Mouse (Mus musculus): ENCODE data around the gene Fance. TPM values are rescaled to one million over a fixed set of nuclear protein-coding genes. Genes with fewer than 3 reads are reported as not detected.
"Not testable (repeated sequence)": the region's sequence is repeated elsewhere in the genome, so short reads cannot be mapped to it uniquely, and the experiment has no call there.

Gene Fance
- polyA plus RNA-seq, 1 experiment, result 22.3 TPM

DNA sequence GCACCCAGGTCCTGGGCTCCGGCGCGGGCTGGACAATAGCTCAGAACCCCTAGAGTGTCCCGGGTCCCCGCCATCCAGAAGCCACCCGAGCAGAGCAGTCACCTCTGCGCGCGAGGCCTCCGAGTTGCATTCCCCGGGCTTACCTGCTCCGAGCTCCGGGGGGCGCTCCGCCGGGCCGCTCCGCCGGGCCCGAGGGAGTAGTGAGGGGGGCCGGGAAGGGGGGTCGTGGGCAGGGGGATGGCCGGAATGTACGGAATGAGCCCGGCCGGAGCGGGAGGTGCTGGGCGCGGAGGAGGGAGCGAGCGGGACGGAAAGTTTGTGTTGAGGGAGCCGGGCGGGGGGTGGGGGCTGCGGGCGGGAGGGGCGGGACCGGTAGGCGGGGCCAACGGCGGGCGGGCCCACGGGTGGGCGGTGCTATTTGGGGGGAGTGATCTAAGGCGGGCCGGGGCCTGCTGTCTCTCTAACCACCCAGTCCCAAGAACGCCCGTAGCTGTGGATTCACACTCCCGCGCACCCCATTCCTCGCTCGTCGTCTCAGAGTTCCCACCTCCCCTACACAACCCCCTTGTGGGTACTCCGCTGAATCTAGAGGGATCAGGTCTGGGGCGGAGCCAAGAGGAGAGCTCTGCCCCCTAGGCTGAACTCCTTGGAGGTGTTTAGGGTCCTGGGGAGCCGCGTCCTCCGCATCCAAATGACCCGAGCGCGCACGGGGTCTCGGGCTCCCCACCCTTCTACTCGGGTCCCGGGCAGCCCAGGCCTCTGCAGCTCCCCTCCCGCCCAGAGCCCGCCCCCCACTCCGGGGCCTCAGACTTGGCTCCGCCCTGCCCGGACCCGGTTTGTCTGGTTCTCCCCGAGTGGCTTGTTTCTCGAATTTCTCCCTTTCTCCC lies 37.4 kb downstream of the Fance start, which contains the start of gene Tead3:
Gene Tead3, minus strand, starts transcription at position 352 of the 887 bp plus-strand sequence.
- peaks cover 15% of the 10 kb centered on the region for H3K4me1 ChIP-seq (ENCODE audit: control insufficient read depth, insufficient read depth, low read length)
- peak within 1 kb of the TSS; percentile 95 for H3K4me3 ChIP-seq (ENCODE audit: insufficient read depth, low read length)
- peak; percentile 91 for TF ChIP-seq POLR2A (IDR thresholded peaks at IDR 0.05; ENCODE audit: low read depth, low read length)
- TF ChIP-seq CTCF (IDR thresholded peaks at IDR 0.05; ENCODE audit: borderline replicate concordance, insufficient read depth, low read length), result no peak
- H3K27ac ChIP-seq (ENCODE audit: insufficient read depth, low read length), result peak within 1 kb of the TSS; percentile 94

DNA sequence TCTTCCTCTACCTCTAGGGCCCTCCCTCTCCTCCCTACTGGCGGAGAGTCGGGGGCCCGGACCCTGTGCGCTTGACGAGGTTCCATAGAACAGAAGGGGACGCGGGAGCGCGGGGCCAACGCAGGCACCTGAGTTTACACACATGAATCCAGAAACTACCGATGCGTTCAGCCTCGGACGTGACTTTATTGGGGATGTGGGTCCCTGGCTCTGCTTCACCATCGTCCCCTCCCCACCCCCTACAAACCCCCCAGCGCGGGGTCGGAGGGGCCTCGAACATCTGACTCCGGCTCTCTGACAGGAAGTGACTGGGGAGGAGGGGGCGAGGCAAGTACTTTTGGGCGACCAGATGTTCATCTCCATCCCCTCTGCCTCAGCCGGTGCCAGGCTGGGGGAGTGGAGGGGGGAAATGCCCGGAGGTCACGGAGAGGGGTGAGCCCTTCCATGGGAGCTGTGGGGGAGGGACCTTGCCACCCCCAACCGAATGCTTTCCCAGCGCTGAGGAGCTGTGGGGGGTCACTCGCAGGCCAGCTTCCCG lies 38.1 kb downstream of the Fance start:
- peaks cover 12% of the 10 kb centered on the region for H3K4me1 ChIP-seq (ENCODE audit: control insufficient read depth, insufficient read depth, low read length)
- no peak overlapping the region; the same call in 1 of the 2 replicates for H3K27ac ChIP-seq (ENCODE audit: insufficient read depth, low read length)
- TF ChIP-seq CTCF (IDR thresholded peaks at IDR 0.05; ENCODE audit: borderline replicate concordance, insufficient read depth, low read length), result no peak
- TF ChIP-seq POLR2A (IDR thresholded peaks at IDR 0.05; ENCODE audit: low read depth, low read length), result peak; percentile 50; the same call in 1 of the 2 replicates
- peak overlapping the region; percentile 34 for H3K4me3 ChIP-seq (ENCODE audit: insufficient read depth, low read length)

DNA sequence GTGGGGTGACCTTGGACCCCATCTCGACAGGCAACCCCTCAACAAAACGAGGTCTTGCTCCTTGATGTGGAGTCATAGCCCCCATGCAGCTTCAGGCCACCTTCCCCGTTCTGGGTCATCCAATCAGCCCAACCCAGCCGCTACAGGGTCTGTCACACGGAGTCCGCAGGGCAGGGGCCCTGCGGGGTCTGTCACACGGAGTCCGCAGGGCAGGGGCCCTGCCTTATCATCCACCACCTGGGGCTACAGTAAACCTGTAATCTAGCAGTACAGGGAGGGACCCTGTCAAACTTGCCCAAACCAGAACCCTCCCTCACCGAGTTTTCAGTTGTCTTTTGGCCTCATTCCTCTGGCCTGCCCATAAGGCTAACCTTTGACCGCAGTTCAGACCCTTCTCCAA lies 38.7 kb downstream of the Fance start:
- Histone ChIP-seq H3K27ac (ENCODE audit: insufficient read depth, low read length) (no peak overlapping the region), H3K4me1 (ENCODE audit: control insufficient read depth, insufficient read depth, low read length) (peaks cover 10% of the 10 kb centered on the region), H3K4me3 (ENCODE audit: insufficient read depth, low read length) (no peak overlapping the region)
- no peak for TF ChIP-seq POLR2A (IDR thresholded peaks at IDR 0.05; ENCODE audit: low read depth, low read length)
- no peak for TF ChIP-seq CTCF (IDR thresholded peaks at IDR 0.05; ENCODE audit: borderline replicate concordance, insufficient read depth, low read length)

DNA sequence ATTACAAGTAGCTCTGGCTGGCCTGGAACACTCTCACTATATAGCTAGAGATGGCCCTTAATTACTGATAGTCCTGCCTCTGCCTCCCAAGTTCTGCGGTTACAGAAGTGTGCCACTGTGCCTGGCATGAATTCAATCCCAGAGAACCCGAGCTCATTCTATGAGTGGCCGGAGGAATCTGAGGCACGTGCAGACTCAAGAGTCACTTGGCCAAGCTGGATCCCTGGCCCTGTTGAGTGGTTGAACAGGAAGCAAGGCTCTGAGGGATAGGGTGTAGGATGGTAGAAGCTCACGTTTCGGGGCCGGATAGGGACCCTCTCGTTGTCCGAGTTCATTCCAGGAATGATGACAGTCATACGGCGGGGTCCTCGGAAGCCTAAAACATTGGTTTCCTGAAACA lies 42.6 kb downstream of the Fance start:
- no peak overlapping the region for H3K27ac ChIP-seq (ENCODE audit: insufficient read depth, low read length)
- no peaks in the 10 kb centered on the region for H3K4me1 ChIP-seq (ENCODE audit: control insufficient read depth, insufficient read depth, low read length)
- no peak overlapping the region for H3K4me3 ChIP-seq (ENCODE audit: insufficient read depth, low read length)
- TF ChIP-seq POLR2A (IDR thresholded peaks at IDR 0.05; ENCODE audit: low read depth, low read length), result no peak
- TF ChIP-seq CTCF (IDR thresholded peaks at IDR 0.05; ENCODE audit: borderline replicate concordance, insufficient read depth, low read length), result no peak

DNA sequence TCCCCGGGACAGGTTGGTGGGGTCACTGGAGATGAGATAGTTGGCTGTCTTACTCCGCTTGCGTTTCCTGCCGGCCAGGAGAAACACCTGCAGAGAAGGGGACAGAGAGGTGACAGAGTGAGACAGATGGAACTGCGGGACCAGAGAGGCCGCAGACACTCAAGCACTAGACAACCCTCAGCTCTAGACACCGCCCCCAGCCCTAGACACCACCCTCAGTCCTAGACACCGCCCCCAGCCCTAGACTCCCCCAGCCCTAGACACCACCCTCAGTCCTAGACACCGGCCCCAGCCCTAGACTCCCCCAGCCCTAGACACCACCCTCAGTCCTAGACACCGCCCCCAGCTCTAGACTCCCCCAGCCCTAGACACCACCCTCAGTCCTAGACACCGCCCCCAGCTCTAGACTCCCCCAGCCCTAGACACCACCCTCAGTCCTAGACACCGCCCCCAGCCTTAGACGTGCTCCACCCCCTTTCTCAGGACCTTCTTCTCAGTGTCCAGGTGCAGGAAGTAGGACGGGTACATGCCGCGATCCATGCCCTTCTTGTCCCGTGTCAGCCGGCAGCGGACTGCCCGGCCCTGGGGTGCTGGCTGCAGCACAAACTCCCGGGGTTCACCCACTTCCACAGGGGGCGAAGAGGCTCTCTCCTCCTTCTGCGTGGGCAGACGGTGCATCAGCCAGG lies 45.4 kb downstream of the Fance start:
- not testable (repeated sequence) for H3K4me3 ChIP-seq (ENCODE audit: insufficient read depth, low read length); H3K27ac ChIP-seq (ENCODE audit: insufficient read depth, low read length); H3K4me1 ChIP-seq (ENCODE audit: control insufficient read depth, insufficient read depth, low read length)

DNA sequence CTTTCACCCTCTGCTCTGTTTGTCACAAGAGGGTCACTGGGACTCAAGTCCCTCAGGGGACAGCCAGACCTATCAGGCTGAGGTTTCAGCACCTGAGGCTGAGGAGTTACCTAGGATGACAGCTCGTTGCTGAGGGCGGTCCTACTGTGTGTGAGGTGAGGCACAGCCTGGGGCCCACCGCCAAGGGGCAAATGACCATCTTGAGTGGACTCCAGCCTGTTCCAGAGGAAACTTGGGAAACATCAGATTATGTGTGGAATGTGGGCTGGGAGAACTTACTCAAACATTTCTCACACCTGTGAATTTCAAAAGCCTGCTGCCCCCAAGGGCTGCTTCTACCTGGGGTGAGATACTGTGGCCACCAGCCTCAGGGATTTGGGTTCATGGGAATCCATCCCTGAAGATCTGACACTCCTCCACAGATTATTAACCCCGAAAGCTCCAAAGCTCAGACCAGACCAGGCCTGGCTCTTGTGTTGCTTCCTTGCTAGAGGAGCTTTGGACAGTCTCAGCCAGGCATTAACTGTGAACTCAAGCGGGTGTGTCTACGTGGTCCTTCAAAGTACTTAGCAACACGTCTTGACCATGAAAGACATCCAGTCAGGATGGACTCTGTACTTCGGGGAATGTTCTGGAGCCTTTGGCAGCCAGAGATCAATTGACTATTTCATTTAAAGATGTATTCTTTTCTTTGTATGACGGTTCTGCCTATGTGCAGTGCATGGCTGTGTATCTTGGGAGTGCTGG lies 47.4 kb downstream of the Fance start:
- no peak overlapping the region for H3K27ac ChIP-seq (ENCODE audit: insufficient read depth, low read length)
- H3K4me3 ChIP-seq (ENCODE audit: insufficient read depth, low read length), result no peak overlapping the region
- no peaks in the 10 kb centered on the region for H3K4me1 ChIP-seq (ENCODE audit: control insufficient read depth, insufficient read depth, low read length)
- no peak for TF ChIP-seq POLR2A (IDR thresholded peaks at IDR 0.05; ENCODE audit: low read depth, low read length)
- TF ChIP-seq CTCF (IDR thresholded peaks at IDR 0.05; ENCODE audit: borderline replicate concordance, insufficient read depth, low read length), result no peak

DNA sequence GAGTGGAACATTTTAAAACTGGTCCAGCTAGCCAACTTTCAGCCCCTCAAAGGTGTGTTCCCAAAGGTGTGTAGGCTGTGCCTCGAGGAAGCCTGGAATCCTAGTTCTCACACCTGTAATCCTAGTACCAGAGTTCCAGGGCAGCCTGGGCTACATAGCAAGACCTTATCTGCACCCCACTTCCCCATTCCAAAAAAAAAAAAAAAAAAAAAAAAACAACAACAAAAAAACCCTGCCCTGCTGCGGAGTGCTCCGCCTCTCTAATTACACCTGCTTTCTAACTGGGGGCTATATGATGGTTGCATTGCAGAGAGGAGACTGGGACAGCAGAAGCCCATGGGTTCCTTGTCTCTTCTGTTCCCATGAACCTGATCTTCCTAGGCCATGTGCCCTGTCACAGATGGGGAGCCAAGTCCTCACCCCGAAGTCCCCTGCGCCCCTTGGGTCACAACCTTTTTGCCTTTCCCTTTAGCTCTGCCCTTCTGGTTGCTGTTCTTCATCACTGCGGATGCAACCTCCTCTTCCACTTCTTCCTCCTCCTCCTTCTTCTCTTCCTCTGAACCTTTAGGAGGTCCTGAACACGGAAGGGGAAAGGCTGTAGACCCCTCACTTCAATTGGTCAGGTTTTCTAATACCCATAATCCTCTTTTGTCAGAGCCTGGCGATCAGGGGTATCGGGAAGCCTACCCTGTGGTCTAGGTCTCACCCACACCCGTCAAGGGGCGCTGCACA lies 48.8 kb downstream of the Fance start:
- Histone ChIP-seq H3K4me3 (ENCODE audit: insufficient read depth, low read length) (no peak overlapping the region), H3K4me1 (ENCODE audit: control insufficient read depth, insufficient read depth, low read length) (no peaks in the 10 kb centered on the region), H3K27ac (ENCODE audit: insufficient read depth, low read length) (no peak overlapping the region)
- TF ChIP-seq POLR2A (IDR thresholded peaks at IDR 0.05; ENCODE audit: low read depth, low read length) (no peak), CTCF (IDR thresholded peaks at IDR 0.05; ENCODE audit: borderline replicate concordance, insufficient read depth, low read length) (no peak)

DNA sequence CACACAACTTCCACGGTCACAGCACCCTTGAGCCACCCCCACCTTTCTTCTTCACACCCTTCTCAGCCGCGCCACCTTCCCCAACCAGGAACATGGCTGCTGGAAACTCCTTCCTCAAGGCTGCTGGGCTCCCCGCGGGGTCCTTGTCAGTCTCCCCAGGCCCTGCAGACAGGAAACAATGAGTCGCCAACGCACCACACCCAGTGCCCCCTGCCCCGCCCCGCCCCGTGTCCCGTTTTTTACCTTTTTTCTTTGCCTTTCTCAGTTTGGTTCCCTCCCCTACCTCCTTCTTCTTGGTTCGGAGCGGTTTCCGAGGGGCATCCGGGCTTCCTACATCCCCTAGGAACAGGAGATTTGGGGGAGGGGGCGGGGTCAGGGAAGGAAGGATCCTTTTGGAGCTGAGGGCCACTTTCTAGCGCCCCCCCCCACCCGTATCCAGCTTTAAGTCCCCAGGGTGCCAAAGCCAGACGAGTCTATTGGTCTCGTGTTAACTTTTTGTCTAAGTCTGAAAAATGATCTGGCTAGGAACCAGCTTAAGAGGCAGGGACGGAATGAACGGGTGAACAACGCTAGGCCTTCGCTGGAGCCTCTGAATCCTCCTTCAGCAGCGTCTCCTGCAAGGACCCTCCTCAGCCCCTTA lies 49.5 kb downstream of the Fance start:
- Histone ChIP-seq H3K27ac (ENCODE audit: insufficient read depth, low read length) (no peak overlapping the region), H3K4me1 (ENCODE audit: control insufficient read depth, insufficient read depth, low read length) (no peaks in the 10 kb centered on the region), H3K4me3 (ENCODE audit: insufficient read depth, low read length) (no peak overlapping the region)
- no peak for TF ChIP-seq POLR2A (IDR thresholded peaks at IDR 0.05; ENCODE audit: low read depth, low read length)
- no peak for TF ChIP-seq CTCF (IDR thresholded peaks at IDR 0.05; ENCODE audit: borderline replicate concordance, insufficient read depth, low read length)

Data from embryonic fibroblast, embryonic 13.5 days (primary cell).